Mouse (Mus musculus) spleen, adult 2 months (tissue): ENCODE results near the gene Dhh.

Experiments used
- CTCF ChIP-seq: fragments of 200-500 bp; IDR thresholded peaks from 2 replicates; pipeline ENCODE4 v1.5.1; 2011; ENCODE audit warnings: mild to moderate bottlenecking, inconsistent platforms; ENCODE audit not compliant: insufficient read depth, insufficient read length, insufficient replicate concordance; ENCODE audit errors: extremely low read depth
- POLR2A ChIP-seq: fragments of 200-500 bp; IDR thresholded peaks from 2 replicates; pipeline ENCODE4 v1.6.1; 2011; ENCODE audit warnings: low read depth, low read length, inconsistent platforms

DNA sequence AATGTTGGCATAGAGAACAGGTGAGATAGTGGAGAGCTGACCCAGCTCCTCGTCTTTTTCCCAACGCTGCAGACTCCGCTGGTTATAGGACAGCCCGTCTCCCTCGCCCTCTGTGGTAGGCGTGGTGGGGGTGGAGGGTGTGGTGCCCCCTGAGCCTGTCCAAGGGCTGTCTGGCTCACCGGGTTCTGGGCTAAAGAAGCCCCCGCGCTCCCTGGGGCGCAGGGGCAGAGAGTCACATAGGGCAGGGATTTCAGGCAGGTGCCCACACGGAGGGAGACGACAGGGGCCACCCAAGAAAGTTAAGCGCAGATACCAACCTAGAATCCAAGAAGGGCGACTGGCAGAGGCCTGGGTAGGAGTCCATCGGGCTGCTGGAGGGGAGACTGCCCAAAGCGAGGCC is 44.1 kb downstream of the Dhh start:
- TF ChIP-seq CTCF, result no peak
- no peak for TF ChIP-seq POLR2A
